Mouse (Mus musculus): ENCODE data around the gene Gm20896.
"Not testable (repeated sequence)": the region's sequence is repeated elsewhere in the genome, so short reads cannot be mapped to it uniquely, and the experiment has no call there.

The Gm20896 gene

GRCm38 (mm10) chrY:35921426-35921825 is at the start of gene Gm20896:
Gene Gm20896, minus strand, starts transcription at chrY:35921526.
- DNase-seq (ENCODE audit: low spot score): not testable (repeated sequence)

Measured in spleen, adult 12 weeks (tissue).